Mouse (Mus musculus) hindbrain, embryonic 14.5 days (tissue): ENCODE measurements around the gene Htr1b. TPM values are rescaled to one million over a fixed set of nuclear protein-coding genes. Genes with fewer than 3 reads are reported as not detected.

ENCODE experiments used
- ATAC-seq: fragments of 200-750 bp; cut with Nextera tagmentation; 2 replicates; pipeline ENCODE4 v1.8.0; 2017; ENCODE audit warnings: moderate number of reproducible peaks, mild to moderate bottlenecking, moderate TSS enrichment, moderate library complexity; ENCODE audit not compliant: low FRiP score
- DNase-seq: peaks from one replicate; pipeline ENCODE4 v3.0.0-alpha.2; 2015; ENCODE audit warnings: low spot score
- H3K27ac ChIP-seq: fragments of 300-500 bp; sonication (generic); 2 replicates; pipeline ENCODE4 v1.5.1; 2014; ENCODE audit warnings: mild to moderate bottlenecking, moderate library complexity
- H3K27me3 ChIP-seq: fragments of 300-500 bp; sonication (generic); 2 replicates; pipeline ENCODE4 v1.6.1; 2014; ENCODE audit warnings: mild to moderate bottlenecking, low read length, mixed read lengths; ENCODE audit not compliant: control insufficient read depth, insufficient read depth
- H3K36me3 ChIP-seq: fragments of 300-500 bp; sonication (generic); replicated peaks from 2 replicates; pipeline ENCODE4 v1.6.1; 2014; ENCODE audit not compliant: control insufficient read depth, insufficient read depth
- H3K4me1 ChIP-seq: fragments of 300-500 bp; sonication (generic); replicated peaks from 2 replicates; pipeline ENCODE4 v1.6.1; 2014; ENCODE audit warnings: antibody characterized with exemption, low read length, mixed read lengths; ENCODE audit not compliant: control insufficient read depth, insufficient read depth
- H3K4me2 ChIP-seq: fragments of 300-500 bp; sonication (generic); replicated peaks from 2 replicates; pipeline ENCODE4 v1.6.1; 2014; ENCODE audit warnings: mild to moderate bottlenecking, moderate library complexity
- H3K4me3 ChIP-seq: fragments of 300-500 bp; sonication (generic); replicated peaks from 2 replicates; pipeline ENCODE4 v1.5.1; 2014; ENCODE audit warnings: mild to moderate bottlenecking, low read length
- H3K9ac ChIP-seq: fragments of 300-500 bp; sonication (generic); 2 replicates; pipeline ENCODE4 v1.6.1; 2014
- H3K9me3 ChIP-seq: fragments of 300-500 bp; sonication (generic); 2 replicates; pipeline ENCODE4 v1.6.1; 2016; ENCODE audit warnings: low read length; ENCODE audit not compliant: control insufficient read depth
- WGBS: fragments of 180-500 bp; shearing (Covaris S2); extraction: QIAGEN DNeasy Blood & Tissue Kit; methylation state at CpG from one replicate; pipeline ENCODE4 v1.1.7; 2014; 5-methylcytosine and 5-hydroxymethylcytosine counted together
- polyA plus RNA-seq: library from polyadenylated mRNA; unstranded; fragments of >200 nt; fragmentation: Nextera tagmentation; extraction: Ambion mirVana; gene quantifications from 2 replicates; pipeline ENCODE4 v1.2.1, GENCODE M21; 2014

Htr1b gene
- polyA plus RNA-seq = 3.2 and 3.3 TPM in 2 replicates

- peaks cover 33% of the 10 kb centered on the region for H3K27me3 ChIP-seq
- peaks cover 5% of the 10 kb centered on the region; the same call in 1 of the 2 replicates for H3K4me1 ChIP-seq
- under 1% methylated on average over 26 of the region's 26 CpGs for WGBS
- peak; percentile 50 for DNase-seq
- H3K4me2 ChIP-seq = peak within 1 kb of the TSS; percentile 96
- H3K27ac ChIP-seq = peak within 1 kb of the TSS; percentile 56
- peak within 1 kb of the TSS; percentile 77 for H3K4me3 ChIP-seq
- peak; percentile 88 for ATAC-seq
- peak within 1 kb of the TSS; percentile 75 for H3K9ac ChIP-seq
- no peaks in the 10 kb centered on the region for H3K36me3 ChIP-seq
- H3K9me3 ChIP-seq = no peaks in the 10 kb centered on the region
Measured at GRCm38 (mm10) chr9:81633437-81633973, at the start of gene Htr1b. Gene Htr1b, minus strand, starts transcription at chr9:81633828.

- Histone ChIP-seq H3K4me2 (no peak overlapping the region), H3K36me3 (no peaks in the 10 kb centered on the region), H3K9me3 (no peaks in the 10 kb centered on the region), H3K4me3 (no peak overlapping the region), H3K27ac (no peak overlapping the region), H3K9ac (no peak overlapping the region), H3K4me1 (no peaks in the 10 kb centered on the region), H3K27me3 (no peaks in the 10 kb centered on the region)
- DNase-seq (no peak), ATAC-seq (no peak)
- WGBS = 97% methylated on average over 1 of the region's 1 CpGs
Measured at GRCm38 (mm10) chr9:81676716-81677115, 43.1 kb upstream of the Htr1b start.

- Histone ChIP-seq H3K27me3 (peaks cover 14% of the 10 kb centered on the region; the same call in 1 of the 2 replicates), H3K27ac (no peak overlapping the region), H3K9ac (no peak overlapping the region), H3K4me3 (no peak overlapping the region), H3K4me1 (no peaks in the 10 kb centered on the region), H3K9me3 (no peaks in the 10 kb centered on the region), H3K4me2 (no peak overlapping the region), H3K36me3 (no peaks in the 10 kb centered on the region)
- DNase-seq (no peak), ATAC-seq (no peak)
- WGBS = 96% methylated on average over 1 of the region's 1 CpGs
Measured at GRCm38 (mm10) chr9:81637486-81637885, 3.9 kb upstream of the Htr1b start.

- peak; percentile 60 for DNase-seq
- Histone ChIP-seq H3K27me3 (peaks cover 33% of the 10 kb centered on the region), H3K36me3 (no peaks in the 10 kb centered on the region), H3K4me1 (peaks cover 5% of the 10 kb centered on the region; the same call in 1 of the 2 replicates), H3K4me2 (peak overlapping the region; percentile 96), H3K4me3 (0 out of 2 replicates have a peak overlapping the region, but pooled peaks have one; percentile 77), H3K9ac (no peak overlapping the region), H3K9me3 (no peaks in the 10 kb centered on the region), H3K27ac (no peak overlapping the region)
- ATAC-seq = no peak
- 11% methylated on average over 8 of the region's 8 CpGs for WGBS
Measured at GRCm38 (mm10) chr9:81635109-81635508, 1.5 kb upstream of the Htr1b start.

GRCm38 (mm10) chr9:81634163-81634562 lies 535 bp upstream of the Htr1b start:
- H3K4me2 ChIP-seq = peak overlapping the region; percentile 96
- H3K4me3 ChIP-seq = peak overlapping the region; percentile 77
- DNase-seq (no peak), ATAC-seq (no peak)
- H3K9me3 ChIP-seq = no peaks in the 10 kb centered on the region
- H3K27me3 ChIP-seq = peaks cover 33% of the 10 kb centered on the region
- H3K36me3 ChIP-seq = no peaks in the 10 kb centered on the region
- peaks cover 5% of the 10 kb centered on the region; the same call in 1 of the 2 replicates for H3K4me1 ChIP-seq
- no peak overlapping the region for H3K27ac ChIP-seq
- 1% methylated on average over 10 of the region's 10 CpGs for WGBS
- H3K9ac ChIP-seq = peak overlapping the region; percentile 75; the same call in 1 of the 2 replicates

GRCm38 (mm10) chr9:81632736-81633436 lies 742 bp downstream of the Htr1b start:
- WGBS = under 1% methylated on average over 47 of the region's 47 CpGs
- no peaks in the 10 kb centered on the region for H3K9me3 ChIP-seq
- DNase-seq = peak; percentile 51
- H3K27me3 ChIP-seq = peaks cover 33% of the 10 kb centered on the region
- ATAC-seq = peak; percentile 70
- H3K4me2 ChIP-seq = peak overlapping the region; percentile 96
- H3K4me3 ChIP-seq = peak overlapping the region; percentile 77
- peaks cover 5% of the 10 kb centered on the region; the same call in 1 of the 2 replicates for H3K4me1 ChIP-seq
- peak overlapping the region; percentile 75 for H3K9ac ChIP-seq
- H3K36me3 ChIP-seq = no peaks in the 10 kb centered on the region
- H3K27ac ChIP-seq = peak overlapping the region; percentile 67

GRCm38 (mm10) chr9:81632191-81632735 lies 1.4 kb downstream of the Htr1b start:
- Histone ChIP-seq H3K4me3 (peak overlapping the region; percentile 77), H3K4me1 (peaks cover 5% of the 10 kb centered on the region; the same call in 1 of the 2 replicates), H3K9ac (peak overlapping the region; percentile 75), H3K9me3 (no peaks in the 10 kb centered on the region), H3K36me3 (no peaks in the 10 kb centered on the region), H3K27ac (peak overlapping the region; percentile 67), H3K27me3 (peaks cover 33% of the 10 kb centered on the region), H3K4me2 (peak overlapping the region; percentile 96)
- 1% methylated on average over 30 of the region's 31 CpGs for WGBS
- ATAC-seq (peak; percentile 39), DNase-seq (no peak)

- peak overlapping the region; percentile 96 for H3K4me2 ChIP-seq
- peaks cover 5% of the 10 kb centered on the region; the same call in 1 of the 2 replicates for H3K4me1 ChIP-seq
- H3K9ac ChIP-seq = peak overlapping the region; percentile 75
- peak overlapping the region; percentile 77 for H3K4me3 ChIP-seq
- no peaks in the 10 kb centered on the region for H3K36me3 ChIP-seq
- peaks cover 33% of the 10 kb centered on the region for H3K27me3 ChIP-seq
- no peak for DNase-seq
- 1% methylated on average over 27 of the region's 27 CpGs for WGBS
- H3K27ac ChIP-seq = no peak overlapping the region
- H3K9me3 ChIP-seq = no peaks in the 10 kb centered on the region
- ATAC-seq = peak; percentile 4; the same call in 1 of the 2 replicates
Measured at GRCm38 (mm10) chr9:81631581-81632091, 2.0 kb downstream of the Htr1b start.
